Mouse (Mus musculus): ENCODE data around the gene Nkx2-5.

- TF ChIP-seq POLR2A (IDR thresholded peaks at IDR 0.05; ENCODE audit: control insufficient read depth, extremely low read depth, insufficient read depth, low read length, poor library complexity) (no peak), CTCF (IDR thresholded peaks at IDR 0.05; ENCODE audit: borderline replicate concordance, control insufficient read depth, extremely low read depth, insufficient read depth, low read length, poor library complexity) (no peak)
Measured at GRCm38 (mm10) chr17:26838191-26838910, 6.5 kb downstream of the Nkx2-5 start.
